Comparison of ENCODE assay signal across 24 mouse cellular contexts in the genomic region with DNA sequence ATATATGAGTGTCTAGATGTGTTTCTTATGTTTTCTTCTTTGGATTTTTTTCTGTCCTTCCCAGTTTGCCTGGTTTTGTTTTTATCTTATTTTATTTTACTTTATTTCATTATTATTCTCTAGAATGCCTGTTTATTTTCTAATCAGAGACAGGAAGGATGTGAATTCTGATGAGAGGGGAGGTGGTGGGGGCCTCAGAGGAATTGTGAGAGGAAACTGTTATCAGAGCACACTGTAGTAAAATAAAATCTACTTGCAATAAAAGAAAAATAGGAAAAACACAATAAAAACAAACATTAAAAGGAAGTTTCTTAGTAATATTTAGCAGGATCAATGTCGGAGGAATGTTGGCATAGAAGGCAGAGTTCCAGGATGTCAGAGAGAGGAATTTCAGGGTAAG. TPM values are rescaled to one million over a fixed set of nuclear protein-coding genes. Genes with fewer than 3 reads are reported as not detected.
DNase-seq lines count a peak whose midpoint lies in the region; ATAC-seq lines count a peak whose summit lies in the region.
"Had no signal": no experiment of that assay in that cellular context is flagged by ENCODE, and none has a peak within 500 bp of the region (broad histone marks: within the 10 kb centered on the region; RNA-seq: fewer than 3 reads in every experiment).

No protein-coding gene starts in this region.

- no peaks in the 10 kb centered on the region for H3K36me3 ChIP-seq in heart, embryonic 16.5 days (ENCODE audit: control insufficient read depth, insufficient read depth)
- H3K36me3 ChIP-seq in heart, embryonic 10.5 days: no peaks in the 10 kb centered on the region
- H3K36me3 ChIP-seq in kidney, embryonic 15.5 days: no peaks in the 10 kb centered on the region
- no peaks in the 10 kb centered on the region for H3K36me3 ChIP-seq in kidney, embryonic 14.5 days (ENCODE audit: control insufficient read depth, insufficient read depth, low read length)
- H3K36me3 ChIP-seq: embryonic facial prominence, embryonic 12.5 days; embryonic facial prominence, embryonic 15.5 days; heart, embryonic 12.5 days; hindbrain, embryonic 12.5 days; hindbrain, embryonic 15.5 days had no signal

- H3K4me1 ChIP-seq in heart, embryonic 16.5 days (ENCODE audit: control insufficient read depth, insufficient read depth, low read length): no peaks in the 10 kb centered on the region
- no peaks in the 10 kb centered on the region for H3K4me1 ChIP-seq in heart, embryonic 10.5 days
- H3K4me1 ChIP-seq in kidney, embryonic 15.5 days: no peaks in the 10 kb centered on the region
- H3K4me1 ChIP-seq in kidney, embryonic 14.5 days (ENCODE audit: control insufficient read depth, insufficient read depth, low read length): no peaks in the 10 kb centered on the region
- H3K4me1 ChIP-seq: embryonic facial prominence, embryonic 12.5 days; embryonic facial prominence, embryonic 15.5 days; heart, embryonic 12.5 days; hindbrain, embryonic 12.5 days; hindbrain, embryonic 15.5 days had no signal

- intact Hi-C loops in heart, postnatal 25 days (cut with DNase I): loop anchor here (5.0 kb wide), 1 partner anchor 57 kb away; a partner anchor contains a TSS

- H3K27ac ChIP-seq in heart, embryonic 16.5 days (ENCODE audit: low read length): peak overlapping the region; percentile 53
- no peak overlapping the region for H3K27ac ChIP-seq in heart, embryonic 10.5 days
- H3K27ac ChIP-seq in kidney, embryonic 15.5 days: peak overlapping the region; percentile 54
- no peak overlapping the region for H3K27ac ChIP-seq in kidney, embryonic 14.5 days (ENCODE audit: low read depth, low read length)
- H3K27ac ChIP-seq: embryonic facial prominence, embryonic 15.5 days; hindbrain, embryonic 12.5 days; hindbrain, embryonic 15.5 days had no signal

- H3K4me3 ChIP-seq in heart, embryonic 16.5 days (ENCODE audit: low read length): no peak overlapping the region
- H3K4me3 ChIP-seq in heart, embryonic 10.5 days: no peak overlapping the region
- H3K4me3 ChIP-seq in kidney, embryonic 15.5 days (replicated peaks): no peak overlapping the region
- no peak overlapping the region for H3K4me3 ChIP-seq in kidney, embryonic 14.5 days (ENCODE audit: low read length)
- H3K4me3 ChIP-seq: embryonic facial prominence, embryonic 12.5 days; embryonic facial prominence, embryonic 15.5 days; heart, embryonic 12.5 days; hindbrain, embryonic 12.5 days; hindbrain, embryonic 15.5 days had no signal

- 47% methylated on average over 1 of the region's 1 CpGs for WGBS in heart, embryonic 16.5 days
- WGBS in heart, embryonic 10.5 days: 78% methylated on average over 1 of the region's 1 CpGs
- 46% methylated on average over 1 of the region's 1 CpGs for WGBS in kidney, embryonic 15.5 days
- 71% methylated on average over 1 of the region's 1 CpGs for WGBS in kidney, embryonic 14.5 days

- DNase-seq in heart, adult 8-10 months (ENCODE audit: low spot score): peak; percentile 53
- no peak for DNase-seq in heart, postnatal 25 days (ENCODE audit: low spot score)
- no peak for DNase-seq in heart, embryonic 10.5 days (ENCODE audit: low spot score)
- no peak for DNase-seq in kidney, postnatal 4 days
- peak; percentile 32 for DNase-seq in kidney, postnatal 14 days
- DNase-seq: adrenal gland, adult 2 months; adrenal gland, postnatal 14 days; cerebellum, adult 11 months; cerebellum, adult 2 months; cerebellum, adult 9-11 months; cerebellum, postnatal 25 days; forebrain, postnatal 0 days; gastrocnemius, postnatal 10 days; gastrocnemius, postnatal 36 days had no signal

- 0 out of 2 replicates have a peak, but pooled peaks have one; percentile 55 for ATAC-seq in heart, embryonic 16.5 days (replicated peaks; ENCODE audit: extremely low read depth, insufficient read depth, low FRiP score)
- ATAC-seq in kidney, embryonic 15.5 days (replicated peaks; ENCODE audit: low FRiP score): no peak
- ATAC-seq in kidney, embryonic 14.5 days (ENCODE audit: low FRiP score, low TSS enrichment): no peak
- ATAC-seq: CD4-positive, CD25-positive, alpha-beta regulatory T cell, adult 4 months; forebrain, embryonic 14.5 days; forebrain, postnatal 0 days had no signal

- no peak overlapping the region for H3K9ac ChIP-seq in heart, embryonic 16.5 days (ENCODE audit: low read length)
- H3K9ac ChIP-seq in kidney, embryonic 15.5 days: no peak overlapping the region
- H3K9ac ChIP-seq in kidney, embryonic 14.5 days (ENCODE audit: low read depth, low read length): no peak overlapping the region
- H3K9ac ChIP-seq: embryonic facial prominence, embryonic 12.5 days; embryonic facial prominence, embryonic 15.5 days; forebrain, postnatal 0 days; heart, embryonic 12.5 days; hindbrain, embryonic 12.5 days; hindbrain, embryonic 15.5 days had no signal

- H3K27me3 ChIP-seq in heart, embryonic 16.5 days (ENCODE audit: control insufficient read depth, insufficient read depth, low read length): no peaks in the 10 kb centered on the region
- no peaks in the 10 kb centered on the region for H3K27me3 ChIP-seq in heart, embryonic 10.5 days (ENCODE audit: insufficient read depth, poor library complexity, severe bottlenecking)
- H3K27me3 ChIP-seq in kidney, embryonic 15.5 days: no peaks in the 10 kb centered on the region
- no peaks in the 10 kb centered on the region for H3K27me3 ChIP-seq in kidney, embryonic 14.5 days (ENCODE audit: control insufficient read depth, insufficient read depth, low read length)
- H3K27me3 ChIP-seq: embryonic facial prominence, embryonic 12.5 days; embryonic facial prominence, embryonic 15.5 days; heart, embryonic 12.5 days; hindbrain, embryonic 12.5 days; hindbrain, embryonic 15.5 days had no signal

- H3K4me2 ChIP-seq in heart, embryonic 16.5 days (ENCODE audit: low read depth, low read length): no peak overlapping the region
- H3K4me2 ChIP-seq in kidney, embryonic 15.5 days: no peak overlapping the region
- no peak overlapping the region for H3K4me2 ChIP-seq in kidney, embryonic 14.5 days (replicated peaks; ENCODE audit: low read depth, low read length)
- H3K4me2 ChIP-seq: embryonic facial prominence, embryonic 12.5 days; embryonic facial prominence, embryonic 15.5 days; heart, embryonic 12.5 days; hindbrain, embryonic 12.5 days; hindbrain, embryonic 15.5 days had no signal

- H3K9me3 ChIP-seq in heart, embryonic 16.5 days (replicated peaks; ENCODE audit: control insufficient read depth, low read length): no peaks in the 10 kb centered on the region
- H3K9me3 ChIP-seq in heart, embryonic 10.5 days: no peaks in the 10 kb centered on the region
- H3K9me3 ChIP-seq in kidney, embryonic 15.5 days (replicated peaks): no peaks in the 10 kb centered on the region
- no peaks in the 10 kb centered on the region for H3K9me3 ChIP-seq in kidney, embryonic 14.5 days (ENCODE audit: control insufficient read depth, low read length)
- H3K9me3 ChIP-seq: embryonic facial prominence, embryonic 12.5 days; embryonic facial prominence, embryonic 15.5 days; hindbrain, embryonic 12.5 days; hindbrain, embryonic 15.5 days had no signal

RNA-seq across cellular contexts. Expression of a gene that starts 58.7 kb away (rescaled TPM):
- total RNA-seq in heart, adult 8-10 months (2022): 100 to 1,000 TPM; 217 to 273 (median 230) TPM
- 100 to 1,000 TPM; 181 to 216 TPM for total RNA-seq in heart, postnatal 25 days (2021)
- polyA plus RNA-seq in heart, embryonic 16.5 days (2015; fragmentation: Nextera tagmentation; extraction: Ambion mirVana): 43.0 and 45.1 TPM in 2 replicates
- polyA plus RNA-seq in heart, embryonic 10.5 days (2016; fragmentation: Nextera tagmentation; extraction: Ambion mirVana): 32.3 and 55.6 TPM in 2 replicates
- polyA plus RNA-seq in kidney, embryonic 15.5 days (2015; fragmentation: Nextera tagmentation; extraction: Ambion mirVana): 35.4 and 40.4 TPM in 2 replicates
- 12.4 and 31.8 TPM in 2 replicates for polyA plus RNA-seq in kidney, embryonic 14.5 days (2014; fragmentation: Nextera tagmentation; extraction: Ambion mirVana)

Comparison
In these comparisons a context has a peak if more than half of its experiments do, and no peak if none do; other contexts are left out.
1. DNase-seq: peak in heart, adult 8-10 months (single experiment) and kidney, postnatal 14 days (single experiment); none in heart, postnatal 25 days (single experiment), heart, embryonic 10.5 days (single experiment) and kidney, postnatal 4 days (0 of 2).
2. H3K27ac ChIP-seq: peak in heart, embryonic 16.5 days (single experiment) and kidney, embryonic 15.5 days (single experiment); none in heart, embryonic 10.5 days (single experiment) and kidney, embryonic 14.5 days (single experiment).